Mouse (Mus musculus) layer of hippocampus, postnatal 14 days (tissue): Measurements from ENCODE around the gene Gm13090. TPM values are rescaled to one million over a fixed set of nuclear protein-coding genes. Genes with fewer than 3 reads are reported as not detected.
A peak's percentile ranks its signal among the peaks of the same experiment; 100 is the strongest.

Source experiments
- DNase-seq, 2 experiments: peaks; one replicate each; pipeline ENCODE4 v3.0.0; 2021 to 2022; ENCODE audit warnings: low spot score in 2 of 2, mixed read lengths in 1 of 2
- total RNA-seq, 2 experiments: library from RNA; stranded (reverse); gene quantifications; 2 replicates each; pipeline ENCODE4 v1.2.3; 2021

Gene Gm13090
- total RNA-seq, 2 experiments from 2014 or later: not detected

DNA sequence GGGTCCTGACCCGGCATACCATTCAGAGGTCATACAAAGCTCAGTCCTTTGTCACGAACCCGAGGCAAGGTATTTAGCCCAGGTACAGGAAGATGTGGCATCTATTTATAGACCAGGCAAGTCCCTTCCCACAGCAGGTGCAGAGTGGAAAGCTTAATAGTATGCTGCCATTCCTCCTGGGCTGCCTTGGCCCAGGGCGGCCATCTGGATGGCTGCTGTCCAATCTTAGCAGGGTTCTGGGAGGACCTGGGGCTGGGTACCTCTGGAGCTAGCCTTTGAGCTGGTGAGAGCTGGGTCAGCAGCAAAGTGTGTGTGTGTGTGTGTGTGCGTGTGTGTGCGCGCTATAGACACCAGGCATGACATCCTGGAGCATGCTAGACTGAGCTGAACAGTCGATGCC lies 46.1 kb downstream of the Gm13090 start:
- no peak for DNase-seq

DNA sequence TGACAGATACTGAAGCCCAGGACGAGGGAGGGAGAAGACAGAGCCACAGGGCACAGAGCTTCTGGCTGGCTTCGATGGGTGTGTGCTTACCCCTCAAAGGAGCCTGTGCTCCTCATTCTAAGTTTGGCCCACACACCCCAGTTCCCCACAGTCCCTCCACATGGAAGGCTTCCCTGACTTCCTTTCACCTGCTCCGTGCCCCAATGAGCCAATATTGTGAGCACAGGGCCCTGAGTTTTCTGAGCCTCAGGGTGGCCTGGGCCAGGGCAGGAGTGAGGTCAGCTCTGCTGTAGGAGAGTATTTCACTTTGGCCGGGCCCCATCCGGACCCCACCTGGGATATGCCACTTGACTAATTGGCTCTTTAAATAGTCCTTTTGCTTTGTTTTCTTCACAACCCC lies 48.3 kb downstream of the Gm13090 start:
- DNase-seq: no peak

DNA sequence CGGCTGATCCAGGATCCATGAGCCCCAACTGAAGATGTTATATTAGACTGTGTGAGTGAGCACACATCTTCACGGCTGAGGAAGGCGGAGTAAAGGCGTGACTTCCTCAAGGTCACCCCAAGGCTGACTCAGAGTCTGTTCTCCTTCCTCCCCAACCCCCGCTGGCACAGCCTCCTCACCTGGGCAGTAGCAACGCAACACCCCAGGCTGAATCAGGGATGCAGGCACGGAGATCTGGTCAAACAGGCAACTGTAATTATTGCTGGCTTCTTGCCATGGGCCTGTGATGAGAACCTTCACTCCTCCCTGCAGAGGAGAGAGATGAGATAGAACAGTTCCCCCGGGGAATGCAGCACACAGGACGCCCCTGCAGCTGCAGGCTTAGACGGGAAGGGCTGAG lies 48.8 kb downstream of the Gm13090 start:
- DNase-seq: no peak

DNA sequence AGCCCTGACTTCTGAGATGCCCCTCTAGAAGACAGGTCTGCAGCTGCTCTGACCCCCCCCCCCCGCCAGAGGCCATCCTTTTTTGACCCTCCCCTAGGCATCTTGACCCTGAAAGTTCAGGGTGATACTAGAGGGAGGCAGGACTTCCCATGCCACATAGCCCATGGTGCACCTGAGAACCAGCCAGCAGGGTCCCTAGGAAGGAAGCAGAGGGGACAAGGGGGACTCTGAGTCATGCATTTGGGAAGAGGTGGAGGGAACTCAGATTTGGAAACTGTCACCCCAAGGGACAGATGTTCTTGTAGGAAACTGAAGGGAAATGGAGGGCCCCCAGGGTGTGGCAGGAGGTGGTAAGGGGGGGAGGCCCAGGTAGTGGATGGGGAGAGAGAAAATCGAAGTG lies 49.2 kb downstream of the Gm13090 start:
- DNase-seq: no peak

DNA sequence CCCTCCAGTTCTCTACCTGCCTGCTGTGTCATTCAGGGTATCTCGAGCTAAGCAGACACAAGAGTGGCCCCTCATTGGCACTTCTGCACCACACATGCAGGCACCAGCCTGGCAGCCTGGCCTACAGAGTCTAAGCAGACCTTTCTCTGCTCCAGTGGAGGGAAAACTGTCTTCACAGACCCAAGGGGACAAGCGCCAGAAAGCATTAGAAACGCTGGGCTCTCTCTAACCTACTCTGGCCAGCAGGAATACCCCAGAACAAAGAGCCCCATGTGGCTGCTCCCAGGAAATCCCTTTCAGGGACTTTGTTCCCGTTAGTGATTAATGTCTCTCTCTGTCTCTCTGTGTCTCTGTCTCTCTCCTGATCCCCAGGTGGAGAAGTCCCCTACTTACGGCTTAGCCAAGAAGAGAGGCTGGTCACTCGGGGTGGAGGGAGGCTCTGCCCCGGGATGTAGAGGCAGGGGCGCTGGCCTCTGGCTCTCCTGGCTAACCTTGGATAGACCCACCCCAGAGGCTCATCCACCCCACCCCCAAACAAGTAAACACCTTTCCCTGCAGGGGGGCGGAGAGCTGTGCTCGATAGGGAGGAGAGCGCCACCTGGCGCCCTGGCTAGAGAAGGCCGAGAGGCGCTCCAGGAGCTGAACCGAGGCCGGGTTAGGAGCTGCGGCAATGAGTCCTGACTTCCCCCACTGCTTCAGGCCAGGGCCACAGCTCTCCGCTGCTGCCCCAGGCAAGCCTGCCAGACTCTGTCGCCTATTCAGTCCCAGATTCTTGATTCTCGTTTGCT lies 49.9 kb downstream of the Gm13090 start:
- peak; percentile 84 to 89 for DNase-seq

DNA sequence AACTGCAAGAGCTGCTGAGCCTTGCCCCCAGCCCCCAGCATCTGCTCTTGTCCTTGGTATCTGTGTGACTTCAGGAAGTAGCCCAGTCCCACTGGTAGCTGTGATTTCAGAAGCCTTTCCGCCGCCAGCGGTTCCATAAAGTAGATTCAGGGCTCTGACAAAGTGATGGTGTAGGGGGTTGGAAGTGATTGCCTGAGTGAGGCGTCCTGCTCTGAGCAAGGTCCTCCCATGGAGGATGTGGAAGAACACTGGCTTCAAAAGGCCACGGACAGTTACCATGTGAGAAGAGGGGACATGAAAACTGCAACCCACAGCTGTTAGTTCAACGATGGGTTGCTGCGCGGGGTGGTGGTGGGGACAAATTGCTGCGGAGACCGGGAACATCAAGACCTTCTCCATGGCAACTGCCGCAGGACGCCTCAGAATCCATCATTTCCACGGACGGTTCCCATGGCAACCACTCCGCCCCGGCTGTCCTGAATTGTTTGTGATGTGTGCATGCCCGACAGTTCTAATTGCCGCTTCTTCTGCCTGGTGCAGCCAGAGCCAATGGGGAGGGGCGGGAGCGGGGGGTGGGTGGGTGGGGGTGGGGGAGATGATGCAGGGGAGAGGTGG lies 51.1 kb downstream of the Gm13090 start:
- peak; percentile 86 to 95 for DNase-seq

Other genes with a start within 250 kb of the Gm13090 start
- gene Errfi1, start 235.7 kb upstream of the Gm13090 start, total RNA-seq: 10 to 100 TPM; 37.1 to 38.4 TPM
- 100 to 1,000 TPM; 240 to 248 TPM for gene Park7, start 175.1 kb upstream of the Gm13090 start, total RNA-seq
- under 1 TPM; 0.37 to 0.52 TPM for gene Tnfrsf9, start 175.0 kb upstream of the Gm13090 start, total RNA-seq
- not detected for gene Uts2, start 92.5 kb upstream of the Gm13090 start, total RNA-seq
- 10 to 100 TPM; 18.7 to 18.9 TPM for gene Per3, start 44.9 kb upstream of the Gm13090 start, total RNA-seq
- 10 to 100 TPM; 38.7 to 40.6 TPM for gene Vamp3, start 31.6 kb upstream of the Gm13090 start, total RNA-seq